Mouse (Mus musculus): ENCODE data around the gene Esp6.

DNA sequence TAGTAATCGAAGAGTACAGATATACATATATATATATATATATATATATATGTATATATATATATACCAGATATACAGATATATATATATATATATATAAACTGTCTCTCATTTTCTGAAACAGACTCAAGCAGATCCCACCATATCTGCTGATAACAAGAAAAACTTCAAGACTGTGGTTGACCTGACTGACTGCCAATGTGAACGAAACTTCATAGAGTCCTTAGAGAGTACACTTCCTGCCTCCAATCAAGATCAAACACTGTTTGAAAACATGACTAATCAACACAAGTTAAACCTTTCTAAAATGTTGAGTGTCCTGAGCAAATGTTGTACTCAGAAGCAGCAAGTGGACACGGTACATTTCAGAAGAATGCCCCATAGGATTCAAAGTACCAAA, 31.5 kb upstream of the Esp6 start:
- no peak for TF ChIP-seq E2F4 (IDR thresholded peaks at IDR 0.05; ENCODE audit: borderline replicate concordance, low read depth, low read length)
- no peak for TF ChIP-seq CHD1 (IDR thresholded peaks at IDR 0.05; ENCODE audit: low read depth, low read length)
- TF ChIP-seq ZNF384 (IDR thresholded peaks at IDR 0.05; ENCODE audit: low read depth, low read length) = no peak

All from MEL (cell line).